ENCODE assay signal across 19 mouse cellular contexts in the genomic region with DNA sequence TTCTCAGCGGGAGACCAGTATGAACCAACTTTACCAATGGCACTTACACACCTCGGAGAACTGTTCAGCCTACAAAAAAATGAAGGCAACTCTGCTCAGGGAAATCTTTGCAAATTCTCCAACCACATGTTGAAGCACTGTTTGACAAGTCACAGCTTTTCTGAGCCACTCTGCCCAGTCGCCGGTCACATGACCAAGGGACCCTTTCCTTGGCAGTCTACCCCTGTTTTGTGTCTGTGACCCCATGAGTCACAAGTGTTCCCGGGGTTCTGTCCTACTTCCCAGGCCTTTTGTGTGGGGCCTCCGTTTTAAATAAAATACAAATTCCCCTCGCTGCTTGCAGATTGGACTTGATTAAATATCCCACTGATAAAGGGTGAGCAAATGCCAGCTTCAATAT.
DNase-seq lines count a peak whose midpoint lies in the region; ATAC-seq and TF ChIP-seq lines count a peak whose summit lies in the region.
"Had no signal": no experiment of that assay in that cellular context is flagged by ENCODE, and none has a peak within 500 bp of the region (broad histone marks: within the 10 kb centered on the region; RNA-seq: fewer than 3 reads in every experiment).

No protein-coding gene starts in this region.

- H3K36me3 ChIP-seq in heart, embryonic 12.5 days, result no peaks in the 10 kb centered on the region
- H3K36me3 ChIP-seq in intestine, postnatal 0 days (ENCODE audit: control insufficient read depth, insufficient read depth), result no peaks in the 10 kb centered on the region
- H3K36me3 ChIP-seq: embryonic facial prominence, embryonic 12.5 days; hindbrain, embryonic 10.5 days; hindbrain, embryonic 15.5 days had no signal

- H3K27ac ChIP-seq in heart, embryonic 12.5 days (ENCODE audit: poor library complexity, severe bottlenecking), result no peak overlapping the region
- H3K27ac ChIP-seq in intestine, postnatal 0 days (ENCODE audit: low read depth, low read length), result no peak overlapping the region
- H3K27ac ChIP-seq: embryonic facial prominence, embryonic 12.5 days; forebrain, embryonic 13.5 days; gastrocnemius, adult 2 months; hindbrain, embryonic 10.5 days; hindbrain, embryonic 15.5 days had no signal

- intact Hi-C loops in heart, postnatal 14 days (cut with DNase I), result no loop called here

- no peak overlapping the region for H3K9ac ChIP-seq in heart, embryonic 12.5 days
- no peak overlapping the region for H3K9ac ChIP-seq in intestine, postnatal 0 days (ENCODE audit: low read depth, low read length)
- H3K9ac ChIP-seq: embryonic facial prominence, embryonic 12.5 days; forebrain, embryonic 13.5 days; hindbrain, embryonic 15.5 days had no signal

- no peaks in the 10 kb centered on the region for H3K4me1 ChIP-seq in heart, embryonic 12.5 days (replicated peaks)
- no peaks in the 10 kb centered on the region for H3K4me1 ChIP-seq in intestine, postnatal 0 days (replicated peaks; ENCODE audit: control insufficient read depth, insufficient read depth, low read length)
- H3K4me1 ChIP-seq: embryonic facial prominence, embryonic 12.5 days had no signal

- peak; percentile 33 to 46 for DNase-seq in heart, adult 18-20 months
- DNase-seq in heart, adult 8-10 months (ENCODE audit: low spot score), result peak; percentile 11
- peak; percentile 11 to 29 for DNase-seq in heart, postnatal 14 days
- DNase-seq in thymus, postnatal 4 days, result no peak
- DNase-seq: adrenal gland, adult 8-10 months; adrenal gland, postnatal 36 days; cerebellum, adult 11 months; cerebellum, adult 8-10 months; cerebellum, postnatal 14 days; gastrocnemius, adult 2 months; gastrocnemius, postnatal 25 days; kidney, adult 8-10 months had no signal

- H3K4me2 ChIP-seq in heart, embryonic 12.5 days, result no peak overlapping the region
- H3K4me2 ChIP-seq in intestine, postnatal 0 days (replicated peaks; ENCODE audit: low read depth), result no peak overlapping the region
- H3K4me2 ChIP-seq: embryonic facial prominence, embryonic 12.5 days; forebrain, embryonic 13.5 days; hindbrain, embryonic 15.5 days had no signal

- no peak overlapping the region for H3K4me3 ChIP-seq in heart, embryonic 12.5 days
- H3K4me3 ChIP-seq in intestine, postnatal 0 days (ENCODE audit: low read depth, low read length), result no peak overlapping the region
- H3K4me3 ChIP-seq: embryonic facial prominence, embryonic 12.5 days; forebrain, embryonic 13.5 days; gastrocnemius, adult 2 months; hindbrain, embryonic 10.5 days; hindbrain, embryonic 15.5 days had no signal

- ATAC-seq in heart, embryonic 12.5 days (ENCODE audit: insufficient number of reproducible peaks, low FRiP score), result no peak
- no peak for ATAC-seq in intestine, postnatal 0 days
- ATAC-seq: forebrain, embryonic 13.5 days; intestine, embryonic 16.5 days had no signal

- no peaks in the 10 kb centered on the region for H3K9me3 ChIP-seq in heart, embryonic 12.5 days (replicated peaks)
- no peaks in the 10 kb centered on the region for H3K9me3 ChIP-seq in intestine, postnatal 0 days (ENCODE audit: control insufficient read depth)
- H3K9me3 ChIP-seq: embryonic facial prominence, embryonic 12.5 days; forebrain, embryonic 13.5 days; hindbrain, embryonic 10.5 days; hindbrain, embryonic 15.5 days had no signal

- H3K27me3 ChIP-seq in heart, embryonic 12.5 days (replicated peaks), result peaks cover 9% of the 10 kb centered on the region; the same call in 1 of the 2 replicates
- H3K27me3 ChIP-seq in intestine, postnatal 0 days (replicated peaks; ENCODE audit: control insufficient read depth, insufficient read depth, low read length), result no peaks in the 10 kb centered on the region
- H3K27me3 ChIP-seq: embryonic facial prominence, embryonic 12.5 days; forebrain, embryonic 13.5 days; hindbrain, embryonic 15.5 days had no signal

- TF ChIP-seq CTCF in intestine, postnatal 0 days (IDR thresholded peaks at IDR 0.05; ENCODE audit: low read depth), result no peak

- WGBS in heart, embryonic 12.5 days, result 66% methylated on average over 7 of the region's 7 CpGs
- 61% methylated on average over 7 of the region's 7 CpGs for WGBS in intestine, postnatal 0 days
